Mouse (Mus musculus): ENCODE data around the gene Hipk1.

Gene Hipk1

DNA sequence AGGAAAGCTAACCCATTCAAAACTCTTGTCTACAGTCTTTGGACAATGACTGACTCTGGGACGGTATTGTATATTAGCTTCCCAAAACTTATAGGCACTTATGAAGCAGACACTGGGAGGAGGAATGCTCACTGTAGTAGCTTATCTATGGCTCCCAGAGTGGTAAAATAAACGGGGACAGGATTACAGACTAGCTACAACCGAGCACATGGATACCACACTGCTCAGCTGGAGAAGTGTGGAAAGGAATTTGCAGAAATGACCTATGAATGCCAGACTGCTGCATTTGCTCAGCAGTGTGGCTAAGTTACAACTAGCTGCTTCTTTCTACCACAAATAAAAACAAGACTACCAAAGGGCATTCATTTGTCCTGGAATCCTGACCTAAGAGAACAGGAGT is 36.0 kb downstream of the Hipk1 start:
- no peak for DNase-seq (ENCODE audit: extremely low read depth, insufficient read length, low spot score)

- no peak for DNase-seq (ENCODE audit: extremely low read depth, insufficient read length, low spot score)
These were observed 39.8 kb downstream of the Hipk1 start for GRCm38 (mm10) chr3:103751558-103751957.

GRCm38 (mm10) chr3:103746711-103747110 is 44.7 kb downstream of the Hipk1 start:
- no peak for DNase-seq (ENCODE audit: extremely low read depth, insufficient read length, low spot score)

DNA sequence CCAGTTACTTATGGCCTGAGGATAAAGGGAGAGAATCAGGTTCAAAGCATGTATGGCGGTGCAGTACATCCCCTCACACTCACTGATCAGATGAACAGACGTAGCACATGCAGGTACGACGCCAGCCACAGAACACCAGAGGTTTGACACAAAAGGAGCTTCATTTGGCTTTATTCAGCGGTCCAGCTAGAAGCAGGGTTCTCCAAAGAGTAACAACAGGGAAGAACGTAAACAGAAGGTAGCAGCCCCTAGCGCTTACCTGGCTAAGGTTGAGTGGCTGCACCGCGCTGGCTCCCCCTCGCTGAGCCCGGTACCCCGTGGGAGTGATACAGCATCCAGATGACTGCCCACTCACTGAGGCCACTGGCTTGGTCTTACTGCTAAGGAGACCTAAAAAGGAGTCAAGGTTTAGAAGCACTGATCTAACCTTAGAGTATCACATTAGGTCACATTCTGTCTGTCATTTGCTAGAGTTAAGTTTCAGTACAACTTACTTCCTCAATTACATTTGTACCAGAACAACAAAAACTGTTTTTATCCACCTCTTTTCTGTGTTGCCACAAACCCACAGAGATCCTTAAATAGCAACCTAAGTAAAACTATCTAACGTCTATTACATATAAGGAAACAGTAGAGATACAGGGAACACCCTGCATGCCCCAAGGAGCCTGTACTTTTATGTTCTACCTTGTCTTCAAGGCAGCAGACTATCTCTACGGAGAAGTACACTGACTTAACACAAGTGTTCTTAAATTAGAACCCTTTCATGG is 46.2 kb downstream of the Hipk1 start:
- no peak for DNase-seq (ENCODE audit: extremely low read depth, insufficient read length, low spot score)

DNA sequence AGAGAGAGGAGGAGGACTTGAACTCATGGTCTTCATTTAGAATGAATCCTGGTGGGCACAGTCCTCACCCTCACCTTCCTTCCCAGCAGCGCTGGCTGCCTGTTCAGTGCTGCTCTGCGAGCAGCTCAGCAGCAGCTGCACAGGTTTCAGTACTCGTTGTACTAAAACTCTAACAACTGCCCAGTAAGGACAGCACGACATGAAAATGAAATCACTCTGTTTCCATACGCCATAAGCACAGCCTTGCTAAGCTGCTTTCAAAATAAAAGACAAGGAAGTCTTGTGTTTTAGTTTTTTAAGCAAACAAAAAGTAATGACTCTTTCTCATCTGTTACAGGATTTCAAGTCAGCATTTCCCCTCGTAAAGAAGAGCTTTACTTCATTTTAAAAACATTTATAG is 48.2 kb downstream of the Hipk1 start:
- DNase-seq (ENCODE audit: extremely low read depth, insufficient read length, low spot score): no peak

DNA sequence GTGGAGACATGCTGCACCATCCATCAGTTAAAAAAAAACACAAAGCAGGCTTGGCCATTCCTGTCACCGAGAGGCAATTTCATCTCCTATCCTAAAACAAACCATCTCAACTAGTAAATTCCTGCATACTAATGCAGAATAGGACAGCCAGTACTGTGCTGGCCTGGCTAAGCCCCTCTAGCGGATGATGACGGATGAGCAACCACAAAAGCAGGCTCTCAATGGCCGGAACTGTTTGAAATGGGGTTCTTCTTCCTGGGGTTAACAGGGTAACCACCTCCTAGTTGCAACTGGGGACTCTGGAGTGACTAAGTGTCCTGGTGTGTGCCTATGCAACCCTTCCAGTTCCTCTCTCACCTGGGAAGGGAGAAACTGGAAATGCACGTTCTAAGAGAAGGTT is 51.0 kb downstream of the Hipk1 start:
- no peak for DNase-seq (ENCODE audit: extremely low read depth, insufficient read length, low spot score)

DNA sequence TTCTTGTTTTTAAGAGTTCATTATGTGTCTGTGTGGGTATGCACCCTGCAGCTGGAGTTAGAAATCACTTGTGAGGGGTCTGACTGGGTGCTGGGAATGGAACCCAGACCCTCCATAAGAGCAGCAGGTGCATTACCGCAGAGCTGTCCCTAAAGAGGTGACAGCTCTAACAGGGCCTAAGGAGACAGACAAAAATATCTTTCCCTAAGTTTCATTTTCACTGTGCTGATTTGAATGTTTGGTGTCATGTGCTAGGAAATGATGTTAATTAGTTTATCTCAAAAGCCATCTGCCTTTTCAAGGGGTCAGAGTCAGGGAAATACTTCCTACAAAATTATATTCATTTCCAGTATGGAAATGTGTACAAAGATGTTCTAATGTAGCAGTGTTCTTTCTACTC is 52.0 kb downstream of the Hipk1 start, which contains the start of gene Gm10964:
TSS of gene Gm10964 (plus strand) at position 38 of the 400 bp plus-strand sequence.
- no peak for DNase-seq (ENCODE audit: extremely low read depth, insufficient read length, low spot score)

DNA sequence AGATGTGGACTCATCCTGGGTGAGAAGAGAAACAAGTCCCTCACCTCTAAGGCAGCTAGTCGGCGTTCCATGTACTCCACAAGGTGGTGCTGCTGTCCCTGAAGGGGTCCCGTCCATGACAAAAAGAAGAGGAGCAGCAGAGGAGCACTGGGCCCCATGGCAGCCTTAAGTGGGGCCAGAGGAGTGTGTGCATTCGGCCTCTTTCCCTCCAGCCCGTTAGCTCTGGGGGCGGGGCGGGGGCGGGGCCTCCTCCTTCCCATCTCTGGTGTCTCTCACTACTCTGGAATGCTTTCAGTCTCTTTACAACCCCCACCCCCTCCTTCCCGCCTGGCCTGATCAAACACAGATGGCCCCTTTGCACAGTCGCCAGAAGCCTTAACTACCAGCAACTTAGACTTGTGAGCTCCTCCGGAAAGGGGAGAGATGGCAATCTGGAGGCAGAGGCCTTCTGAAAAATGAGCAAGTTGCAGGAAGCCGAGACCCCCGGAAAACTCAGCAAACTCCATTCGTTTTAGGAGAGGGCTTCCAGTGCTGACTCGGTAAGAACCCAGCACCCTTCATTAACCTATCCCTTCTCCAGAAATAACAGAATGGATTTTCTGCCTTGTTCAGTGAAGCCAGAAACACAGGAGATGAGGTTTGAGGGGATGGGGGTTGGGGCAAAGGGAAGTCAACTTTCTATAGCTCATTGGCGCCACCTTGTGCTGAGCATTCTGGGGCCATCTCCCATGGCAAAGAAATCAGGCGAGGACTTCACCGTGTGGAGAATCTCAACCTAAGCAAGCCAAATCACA is 53.4 kb downstream of the Hipk1 start, which contains the start of gene Olfml3:
TSS of gene Olfml3 (minus strand) at position 224 of the 794 bp plus-strand sequence.
- peak; percentile 79 for DNase-seq (ENCODE audit: extremely low read depth, insufficient read length, low spot score)

- DNase-seq (ENCODE audit: extremely low read depth, insufficient read length, low spot score): peak; percentile 55
These were observed 54.2 kb downstream of the Hipk1 start for GRCm38 (mm10) chr3:103737061-103737754.

DNA sequence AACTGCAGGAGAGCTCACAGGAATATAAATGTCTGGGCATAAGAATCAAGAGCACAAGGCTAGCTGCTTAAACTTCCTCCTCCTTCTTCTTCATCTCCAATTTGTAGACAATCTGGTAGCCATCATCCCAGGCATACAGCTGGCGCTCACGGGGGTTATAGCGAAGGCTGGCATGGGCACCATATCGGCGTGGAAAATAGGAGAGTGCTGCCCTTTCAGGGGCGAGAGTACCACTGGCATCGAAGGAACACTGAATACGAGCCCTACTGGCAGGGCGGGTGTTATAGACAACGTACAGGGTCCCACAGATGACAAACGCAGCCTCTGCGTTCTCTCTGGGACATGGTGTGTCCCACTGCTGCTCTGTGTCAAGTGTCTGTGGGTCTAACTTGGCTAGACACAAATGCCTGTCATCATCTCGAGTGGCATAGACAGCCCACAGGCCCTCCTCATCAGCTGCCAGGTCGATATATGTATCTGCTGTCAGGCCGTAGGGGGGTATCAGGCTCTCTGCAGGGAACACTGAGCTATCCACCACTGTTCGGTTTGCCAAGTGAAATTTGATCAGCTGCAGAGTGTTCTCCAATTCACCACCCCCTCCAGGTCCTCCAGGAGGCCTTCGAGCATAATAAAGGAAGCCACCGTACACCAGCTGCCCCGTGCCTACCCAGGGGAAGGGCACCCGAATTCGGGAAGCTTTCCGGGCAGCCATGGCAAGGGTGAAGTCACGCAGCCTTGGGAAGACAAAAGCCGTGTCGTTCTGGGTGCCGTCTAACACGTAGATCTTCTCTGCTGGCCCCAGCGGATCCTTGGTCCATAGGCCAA is 55.4 kb downstream of the Hipk1 start:
- no peak for DNase-seq (ENCODE audit: extremely low read depth, insufficient read length, low spot score)

- DNase-seq (ENCODE audit: extremely low read depth, insufficient read length, low spot score): peak; percentile 84
These were observed 56.5 kb downstream of the Hipk1 start for GRCm38 (mm10) chr3:103734696-103735519.

- DNase-seq (ENCODE audit: extremely low read depth, insufficient read length, low spot score): no peak
These were observed 57.3 kb downstream of the Hipk1 start for GRCm38 (mm10) chr3:103733799-103734695.

- no peak for DNase-seq (ENCODE audit: extremely low read depth, insufficient read length, low spot score)
These were observed 58.2 kb downstream of the Hipk1 start for GRCm38 (mm10) chr3:103733176-103733575.

GRCm38 (mm10) chr3:103732116-103732515 is 59.2 kb downstream of the Hipk1 start:
- DNase-seq (ENCODE audit: extremely low read depth, insufficient read length, low spot score): no peak

DNA sequence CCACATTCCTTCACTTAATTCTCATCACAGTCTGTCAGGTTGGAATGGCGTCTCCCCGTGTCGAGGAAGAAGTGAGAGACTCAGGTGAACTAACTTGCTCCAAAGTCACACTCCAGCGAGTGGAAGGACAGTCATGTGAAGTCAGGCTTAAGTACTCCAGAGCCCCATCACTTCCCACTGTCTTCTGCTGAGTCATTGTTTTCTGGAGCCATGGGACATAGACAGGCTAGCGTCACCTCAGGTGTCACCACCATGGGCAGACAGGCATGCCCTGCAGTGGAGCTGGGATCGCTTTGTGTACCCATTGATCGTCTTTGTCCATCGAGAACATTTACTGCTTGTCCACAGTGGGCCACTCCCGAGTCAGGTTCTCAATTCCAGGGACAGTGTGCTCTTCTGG is 61.5 kb downstream of the Hipk1 start:
- DNase-seq (ENCODE audit: extremely low read depth, insufficient read length, low spot score): no peak

- DNase-seq (ENCODE audit: extremely low read depth, insufficient read length, low spot score): no peak
These were observed 63.5 kb downstream of the Hipk1 start for GRCm38 (mm10) chr3:103727813-103728326.

DNA sequence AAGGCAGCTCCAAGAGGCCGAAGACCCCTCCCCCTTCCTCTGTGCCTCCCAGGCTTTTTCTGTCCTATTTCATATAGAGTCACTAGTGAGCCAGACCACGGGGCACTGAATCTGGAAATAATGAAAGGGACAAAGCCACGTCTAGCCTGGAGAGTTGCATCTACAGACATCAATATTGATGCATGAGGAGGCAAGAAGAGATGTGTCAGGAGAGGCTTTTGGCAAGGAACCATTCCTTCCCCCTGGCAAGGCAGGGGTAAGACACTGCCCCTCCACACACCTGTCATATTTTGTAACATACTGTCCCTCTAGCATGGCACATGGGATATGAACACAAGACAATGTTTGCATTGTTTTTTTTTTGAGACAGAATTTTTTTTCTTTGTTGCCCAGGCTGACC is 64.7 kb downstream of the Hipk1 start:
- no peak for DNase-seq (ENCODE audit: extremely low read depth, insufficient read length, low spot score)

GRCm38 (mm10) chr3:103724137-103724536 is 67.2 kb downstream of the Hipk1 start:
- no peak for DNase-seq (ENCODE audit: extremely low read depth, insufficient read length, low spot score)
